Mouse (Mus musculus) midbrain, embryonic 13.5 days (tissue): Measurements from ENCODE around the gene Pde4d. TPM values are rescaled to one million over a fixed set of nuclear protein-coding genes. Genes with fewer than 3 reads are reported as not detected.
A peak's percentile ranks its signal among the peaks of the same experiment; 100 is the strongest.

Experiments
- ATAC-seq: fragments of 200-750 bp; cut with Nextera tagmentation; 2 replicates; pipeline ENCODE4 v1.8.0; 2017; ENCODE audit warnings: mild to moderate bottlenecking, moderate TSS enrichment, moderate library complexity
- H3K27ac ChIP-seq: fragments of 300-500 bp; sonication (generic); 2 replicates; pipeline ENCODE4 v1.5.1; 2015; ENCODE audit warnings: inconsistent platforms, mild to moderate bottlenecking, moderate library complexity
- H3K27me3 ChIP-seq: fragments of 300-500 bp; sonication (generic); 2 replicates; pipeline ENCODE4 v1.6.1; 2015; ENCODE audit warnings: mild to moderate bottlenecking, inconsistent platforms
- H3K36me3 ChIP-seq: fragments of 300-500 bp; sonication (generic); 2 replicates; pipeline ENCODE4 v1.6.1; 2015; ENCODE audit warnings: mild to moderate bottlenecking, inconsistent platforms
- H3K4me1 ChIP-seq: fragments of 300-500 bp; sonication (generic); replicated peaks from 2 replicates; pipeline ENCODE4 v1.6.1; 2015; ENCODE audit warnings: inconsistent platforms
- H3K4me2 ChIP-seq: fragments of 300-500 bp; sonication (generic); replicated peaks from 2 replicates; pipeline ENCODE4 v1.6.1; 2015; ENCODE audit warnings: moderate library complexity, mild to moderate bottlenecking, inconsistent platforms
- H3K4me3 ChIP-seq: fragments of 300-500 bp; sonication (generic); replicated peaks from 2 replicates; pipeline ENCODE4 v1.5.1; 2015; ENCODE audit warnings: mild to moderate bottlenecking, inconsistent platforms
- H3K9ac ChIP-seq: fragments of 300-500 bp; sonication (generic); replicated peaks from 2 replicates; pipeline ENCODE4 v1.6.1; 2015; ENCODE audit warnings: mild to moderate bottlenecking, inconsistent platforms
- H3K9me3 ChIP-seq: fragments of 300-500 bp; sonication (generic); 2 replicates; pipeline ENCODE4 v1.6.1; 2016; ENCODE audit warnings: mild to moderate bottlenecking, inconsistent platforms
- WGBS: fragments of 180-500 bp; shearing (Covaris S2); methylation state at CpG from one replicate; pipeline ENCODE4 v1.1.7; 2015; 5-methylcytosine and 5-hydroxymethylcytosine counted together
- polyA plus RNA-seq: library from polyadenylated mRNA; unstranded; fragments of >200 nt; fragmentation: Nextera tagmentation; extraction: Ambion mirVana; gene quantifications from 2 replicates; pipeline ENCODE4 v1.2.1, GENCODE M21; 2015

The Pde4d gene
- polyA plus RNA-seq, 1 experiment from 2014 or later = 19.7 TPM

- 91% methylated on average over 18 of the region's 18 CpGs for WGBS
- no peak overlapping the region for H3K27ac ChIP-seq
- no peak for ATAC-seq
- H3K4me3 ChIP-seq = no peak overlapping the region
- no peak overlapping the region for H3K4me2 ChIP-seq
- no peak overlapping the region for H3K9ac ChIP-seq
- no peaks in the 10 kb centered on the region for H3K9me3 ChIP-seq
- 0 out of 2 replicates have a peak, but pooled peaks cover 3% of the 10 kb centered on the region for H3K4me1 ChIP-seq
- no peaks in the 10 kb centered on the region for H3K36me3 ChIP-seq
- H3K27me3 ChIP-seq = no peaks in the 10 kb centered on the region
Observed at GRCm38 (mm10) chr13:109625466-109626129, 1175.8 kb downstream of the Pde4d start.

- Histone ChIP-seq H3K27me3 (no peaks in the 10 kb centered on the region), H3K4me3 (no peak overlapping the region), H3K9ac (no peak overlapping the region), H3K4me2 (no peak overlapping the region), H3K9me3 (no peaks in the 10 kb centered on the region), H3K36me3 (no peaks in the 10 kb centered on the region), H3K27ac (no peak overlapping the region), H3K4me1 (peaks cover 10% of the 10 kb centered on the region)
- no peak for ATAC-seq
- 92% methylated on average over 2 of the region's 2 CpGs for WGBS
Observed at GRCm38 (mm10) chr13:109627265-109627664, 1177.5 kb downstream of the Pde4d start.

- Histone ChIP-seq H3K27ac (no peak overlapping the region), H3K36me3 (no peaks in the 10 kb centered on the region), H3K4me2 (no peak overlapping the region), H3K27me3 (no peaks in the 10 kb centered on the region), H3K4me1 (peaks cover 22% of the 10 kb centered on the region), H3K9me3 (no peaks in the 10 kb centered on the region), H3K4me3 (no peak overlapping the region), H3K9ac (no peak overlapping the region)
- WGBS = 80% methylated on average over 4 of the region's 4 CpGs
- no peak for ATAC-seq
Observed at GRCm38 (mm10) chr13:109628606-109629005, 1178.9 kb downstream of the Pde4d start.

GRCm38 (mm10) chr13:109629216-109629615 is 1179.5 kb downstream of the Pde4d start:
- Histone ChIP-seq H3K4me3 (no peak overlapping the region), H3K9me3 (no peaks in the 10 kb centered on the region), H3K27me3 (no peaks in the 10 kb centered on the region), H3K27ac (no peak overlapping the region), H3K4me1 (peaks cover 28% of the 10 kb centered on the region), H3K4me2 (no peak overlapping the region), H3K36me3 (no peaks in the 10 kb centered on the region), H3K9ac (no peak overlapping the region)
- no peak for ATAC-seq
- 86% methylated on average over 5 of the region's 5 CpGs for WGBS

GRCm38 (mm10) chr13:109631399-109632026 is 1181.8 kb downstream of the Pde4d start:
- Histone ChIP-seq H3K9me3 (no peaks in the 10 kb centered on the region), H3K27me3 (no peaks in the 10 kb centered on the region), H3K27ac (no peak overlapping the region), H3K4me2 (no peak overlapping the region), H3K4me1 (peaks cover 29% of the 10 kb centered on the region), H3K9ac (no peak overlapping the region), H3K36me3 (no peaks in the 10 kb centered on the region), H3K4me3 (no peak overlapping the region)
- WGBS = 37% methylated on average over 10 of the region's 10 CpGs
- peak; percentile 34 for ATAC-seq

- no peaks in the 10 kb centered on the region for H3K36me3 ChIP-seq
- peak overlapping the region; percentile 26; the same call in 1 of the 2 replicates for H3K27ac ChIP-seq
- no peak overlapping the region for H3K9ac ChIP-seq
- WGBS = 5% methylated on average over 7 of the region's 7 CpGs
- no peaks in the 10 kb centered on the region for H3K27me3 ChIP-seq
- no peaks in the 10 kb centered on the region for H3K9me3 ChIP-seq
- H3K4me3 ChIP-seq = no peak overlapping the region
- no peak overlapping the region for H3K4me2 ChIP-seq
- ATAC-seq = 0 out of 2 replicates have a peak, but pooled peaks have one; percentile 31
- H3K4me1 ChIP-seq = peaks cover 29% of the 10 kb centered on the region
Observed at GRCm38 (mm10) chr13:109632387-109633036, 1182.8 kb downstream of the Pde4d start.

- Histone ChIP-seq H3K27me3 (no peaks in the 10 kb centered on the region), H3K4me1 (peaks cover 29% of the 10 kb centered on the region), H3K4me3 (no peak overlapping the region), H3K4me2 (no peak overlapping the region), H3K36me3 (no peaks in the 10 kb centered on the region), H3K9me3 (no peaks in the 10 kb centered on the region), H3K9ac (no peak overlapping the region), H3K27ac (no peak overlapping the region)
- 3% methylated on average over 3 of the region's 3 CpGs for WGBS
- ATAC-seq = 0 out of 2 replicates have a peak, but pooled peaks have one; percentile 4
Observed at GRCm38 (mm10) chr13:109633037-109633418, 1183.3 kb downstream of the Pde4d start.

- Histone ChIP-seq H3K27me3 (no peaks in the 10 kb centered on the region), H3K4me2 (no peak overlapping the region), H3K36me3 (no peaks in the 10 kb centered on the region), H3K27ac (no peak overlapping the region), H3K4me3 (no peak overlapping the region), H3K9ac (no peak overlapping the region), H3K9me3 (no peaks in the 10 kb centered on the region), H3K4me1 (peaks cover 28% of the 10 kb centered on the region)
- 72% methylated on average over 10 of the region's 10 CpGs for WGBS
- no peak for ATAC-seq
Observed at GRCm38 (mm10) chr13:109635901-109636520, 1186.3 kb downstream of the Pde4d start.

GRCm38 (mm10) chr13:109638273-109638672 is 1188.5 kb downstream of the Pde4d start:
- Histone ChIP-seq H3K27ac (no peak overlapping the region), H3K27me3 (no peaks in the 10 kb centered on the region), H3K9ac (no peak overlapping the region), H3K4me2 (no peak overlapping the region), H3K4me1 (peaks cover 11% of the 10 kb centered on the region), H3K36me3 (no peaks in the 10 kb centered on the region), H3K4me3 (no peak overlapping the region), H3K9me3 (no peaks in the 10 kb centered on the region)
- ATAC-seq = no peak

- Histone ChIP-seq H3K9me3 (no peaks in the 10 kb centered on the region), H3K27me3 (no peaks in the 10 kb centered on the region)
- WGBS = 83% methylated on average over 6 of the region's 6 CpGs
Observed at GRCm38 (mm10) chr13:109639286-109639685, 1189.5 kb downstream of the Pde4d start.

GRCm38 (mm10) chr13:109641562-109641961 is 1191.8 kb downstream of the Pde4d start:
- H3K36me3 ChIP-seq = no peaks in the 10 kb centered on the region
- H3K27me3 ChIP-seq = no peaks in the 10 kb centered on the region
- H3K4me2 ChIP-seq = no peak overlapping the region
- H3K4me3 ChIP-seq = no peak overlapping the region
- H3K9me3 ChIP-seq = no peaks in the 10 kb centered on the region
- WGBS = 85% methylated on average over 6 of the region's 6 CpGs
- peaks cover 19% of the 10 kb centered on the region for H3K4me1 ChIP-seq
- H3K27ac ChIP-seq = no peak overlapping the region
- H3K9ac ChIP-seq = no peak overlapping the region
- no peak for ATAC-seq

More at GRCm38 (mm10) chr13:109639286-109639685, 1189.5 kb downstream of the Pde4d start:
- ATAC-seq = no peak
- Histone ChIP-seq H3K36me3 (no peaks in the 10 kb centered on the region), H3K27ac (no peak overlapping the region), H3K9ac (no peak overlapping the region), H3K4me1 (peaks cover 3% of the 10 kb centered on the region), H3K4me3 (no peak overlapping the region), H3K4me2 (no peak overlapping the region)

GRCm38 (mm10) chr13:109643419-109643818 is 1193.7 kb downstream of the Pde4d start:
- H3K9ac ChIP-seq = no peak overlapping the region

More at GRCm38 (mm10) chr13:109643419-109643818, 1193.7 kb downstream of the Pde4d start:
- H3K27me3 ChIP-seq = no peaks in the 10 kb centered on the region
- WGBS = 59% methylated on average over 3 of the region's 3 CpGs
- H3K4me2 ChIP-seq = no peak overlapping the region
- no peak overlapping the region for H3K27ac ChIP-seq
- no peaks in the 10 kb centered on the region for H3K9me3 ChIP-seq
- H3K4me1 ChIP-seq = peaks cover 21% of the 10 kb centered on the region
- no peak for ATAC-seq
- H3K4me3 ChIP-seq = no peak overlapping the region
- no peaks in the 10 kb centered on the region for H3K36me3 ChIP-seq
